Mouse (Mus musculus) frontal cortex, postnatal 36 days (tissue): ENCODE measurements at regions not wholly inside any gene's neighbourhood (a gene's known extent, or its start where the extent isn't known, plus 50 kb on each side); places are given as distances from the start of the nearest gene placed in this dataset.
A peak's percentile ranks its signal among the peaks of the same experiment; 100 is the strongest.
"Not testable (repeated sequence)": the region's sequence is repeated elsewhere in the genome, so short reads cannot be mapped to it uniquely, and the experiment has no call there.

Source experiments
- DNase-seq, 2 experiments: peaks; one replicate each; pipeline ENCODE4 v3.0.0; 2022; ENCODE audit warnings: low spot score in 2 of 2

DNA sequence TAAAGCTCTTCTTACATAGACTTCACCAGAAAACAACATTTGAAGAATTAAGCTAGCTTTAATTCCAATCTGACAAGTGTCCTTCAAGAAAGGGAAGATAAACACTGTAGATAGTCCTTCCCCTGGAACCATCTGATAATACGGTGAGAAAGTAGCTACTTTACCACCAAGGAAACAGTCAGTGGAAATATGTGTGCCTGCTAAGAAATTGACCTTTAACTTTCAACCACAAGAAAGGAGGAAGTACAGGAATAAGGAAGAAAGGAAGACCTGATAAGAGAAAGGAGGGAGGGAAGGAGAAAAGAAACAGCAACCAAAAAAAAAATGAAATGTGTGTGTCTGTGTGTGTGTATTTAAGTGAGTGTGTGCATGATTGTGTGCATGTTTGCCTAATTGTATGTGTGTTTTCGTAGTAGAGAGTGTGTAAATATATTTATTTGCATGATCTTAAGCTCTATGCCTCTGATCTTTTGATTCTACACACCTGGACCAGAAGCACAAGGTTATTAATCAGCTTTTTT lies 831.3 kb downstream of the Pla2g4a start:
- no peak for DNase-seq

DNA sequence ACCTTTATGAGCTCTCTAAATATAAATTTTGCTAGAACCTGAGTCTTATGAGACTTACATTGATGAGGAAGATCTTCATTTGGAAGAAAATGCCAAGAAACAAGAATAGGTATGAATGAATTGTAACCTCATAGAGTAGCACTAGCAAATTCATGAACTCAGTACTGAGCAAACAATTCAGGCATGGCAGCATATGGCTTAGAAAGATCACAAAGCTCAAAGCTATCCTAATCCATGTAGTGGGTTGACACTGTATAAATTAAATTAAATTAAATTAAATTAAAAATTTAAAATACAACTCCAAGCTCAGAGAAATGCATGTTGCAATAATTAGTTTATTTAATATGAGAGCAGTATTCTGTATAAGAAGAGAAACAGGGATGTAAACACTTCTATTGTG lies 832.0 kb downstream of the Pla2g4a start:
- no peak for DNase-seq

DNA sequence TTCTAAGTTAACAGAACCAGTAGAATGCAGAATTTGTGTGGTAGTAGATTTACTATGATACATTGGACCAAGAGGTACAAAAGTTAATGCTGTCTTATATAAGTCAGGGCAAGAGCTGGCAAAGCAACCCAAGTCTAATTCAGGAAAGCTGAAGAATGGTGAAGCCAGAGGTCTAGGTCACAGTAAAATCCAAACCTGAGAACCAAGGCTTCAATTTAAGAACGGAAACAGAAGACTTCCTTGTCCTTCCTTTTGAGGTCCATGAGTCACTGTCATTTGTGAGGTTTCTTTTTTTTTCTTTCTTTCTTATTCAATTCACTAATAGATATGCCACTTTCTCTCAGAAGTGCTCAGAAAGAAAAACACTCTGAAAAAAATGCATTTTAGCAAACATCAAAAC lies 833.4 kb downstream of the Pla2g4a start:
- no peak for DNase-seq

GRCm38 (mm10) chr1:149103396-149103795 lies 857.7 kb downstream of the Pla2g4a start:
- no peak for DNase-seq

DNA sequence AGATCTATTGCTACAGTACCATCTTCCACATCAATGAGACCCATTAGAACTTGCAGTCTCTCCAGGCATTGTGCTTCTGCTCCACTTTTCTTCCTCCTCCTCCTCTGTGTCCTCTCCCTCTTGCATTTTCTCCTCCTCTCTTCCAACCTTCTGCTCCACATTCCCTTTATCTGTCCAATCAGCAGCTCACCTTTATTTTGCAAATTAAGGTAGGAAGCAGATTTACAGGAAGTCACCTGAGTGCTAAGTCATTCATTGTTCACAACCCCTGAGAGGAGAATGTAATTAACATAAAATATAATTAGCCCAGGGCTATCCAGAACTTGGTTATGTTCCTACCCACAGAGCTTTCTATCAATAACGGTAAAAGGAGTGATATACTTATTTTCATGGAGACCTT lies 863.7 kb downstream of the Pla2g4a start:
- DNase-seq: no peak

GRCm38 (mm10) chr1:149074681-149075080 lies 886.4 kb downstream of the Pla2g4a start:
- no peak for DNase-seq

- no peak for DNase-seq
Measured at GRCm38 (mm10) chr1:149069570-149069969, 891.5 kb downstream of the Pla2g4a start.

GRCm38 (mm10) chr1:149063011-149063410 lies 898.1 kb downstream of the Pla2g4a start:
- not testable (repeated sequence) for DNase-seq

- DNase-seq: no peak
Measured at GRCm38 (mm10) chr1:149038188-149038967, 922.7 kb downstream of the Pla2g4a start.

- DNase-seq: no peak
Measured at GRCm38 (mm10) chr1:149028316-149028715, 932.8 kb downstream of the Pla2g4a start.

GRCm38 (mm10) chr1:149021734-149022133 lies 939.4 kb downstream of the Pla2g4a start:
- no peak for DNase-seq

- DNase-seq: no peak
Measured at GRCm38 (mm10) chr1:149021273-149021672, 939.8 kb downstream of the Pla2g4a start.

GRCm38 (mm10) chr1:149014559-149014958 lies 946.5 kb downstream of the Pla2g4a start:
- no peak for DNase-seq

- peak in 1 of 2 experiments; percentile 20 for DNase-seq
Measured at GRCm38 (mm10) chr1:149010767-149011166, 950.3 kb downstream of the Pla2g4a start.

DNA sequence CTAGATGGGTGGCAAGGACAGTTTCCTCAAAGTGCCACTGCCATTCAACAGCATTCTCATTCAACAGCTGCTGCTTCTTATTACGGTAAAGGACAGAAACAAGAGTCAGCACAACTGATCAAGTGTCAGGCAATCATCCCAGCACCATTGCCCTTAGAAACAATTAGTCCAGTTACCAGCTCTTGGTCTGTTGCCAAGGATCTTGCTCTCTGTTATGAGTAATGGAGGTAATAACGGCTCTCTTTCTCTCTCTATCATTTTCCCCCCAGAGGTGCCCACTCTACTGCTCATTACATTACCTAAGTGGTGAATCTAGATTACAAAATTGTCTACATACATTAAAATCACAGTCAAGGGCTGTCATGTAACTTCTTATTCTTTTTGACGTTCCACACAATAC lies 961.0 kb downstream of the Pla2g4a start:
- no peak for DNase-seq

GRCm38 (mm10) chr1:148993586-148993985 lies 967.5 kb downstream of the Pla2g4a start:
- DNase-seq: peak in 1 of 2 experiments; percentile 12

DNA sequence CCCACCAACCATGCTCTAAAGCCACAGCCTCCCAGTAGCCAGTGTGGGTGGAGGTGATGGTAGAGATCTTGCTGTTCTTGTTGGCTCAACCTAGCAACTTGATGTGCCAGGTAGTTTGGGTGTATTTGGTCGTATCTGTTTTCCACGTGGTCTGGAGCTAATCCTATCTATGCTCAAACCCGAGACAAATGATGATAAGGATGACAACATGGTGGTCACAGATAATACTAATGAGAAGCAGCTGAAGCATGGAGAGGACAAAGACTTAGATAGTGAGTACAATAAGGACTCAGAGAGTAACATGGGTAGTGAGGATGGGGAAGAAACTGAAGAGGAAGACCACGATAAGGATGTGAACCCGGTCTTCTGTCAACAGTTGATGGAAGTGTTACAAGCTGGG lies 983.7 kb downstream of the Pla2g4a start:
- DNase-seq: no peak

DNA sequence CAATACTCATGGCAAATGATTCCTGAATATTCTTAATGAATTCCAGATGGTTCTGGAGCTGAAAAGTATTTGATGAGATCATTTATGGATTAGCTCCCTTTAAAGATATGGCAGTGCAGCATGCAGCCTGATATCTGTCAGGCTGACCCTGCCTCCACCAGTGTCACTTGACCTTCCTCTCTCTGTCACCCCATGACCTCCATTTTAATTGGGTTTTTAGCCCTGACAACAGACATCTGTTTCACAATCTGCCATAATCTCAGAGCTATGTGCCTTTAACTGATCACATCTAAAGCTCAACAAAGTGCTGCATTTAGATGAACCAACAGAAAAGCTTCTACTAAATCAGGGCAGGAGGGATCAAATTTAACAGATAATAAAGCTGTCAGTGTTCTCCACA lies 995.7 kb downstream of the Pla2g4a start:
- DNase-seq: no peak

DNA sequence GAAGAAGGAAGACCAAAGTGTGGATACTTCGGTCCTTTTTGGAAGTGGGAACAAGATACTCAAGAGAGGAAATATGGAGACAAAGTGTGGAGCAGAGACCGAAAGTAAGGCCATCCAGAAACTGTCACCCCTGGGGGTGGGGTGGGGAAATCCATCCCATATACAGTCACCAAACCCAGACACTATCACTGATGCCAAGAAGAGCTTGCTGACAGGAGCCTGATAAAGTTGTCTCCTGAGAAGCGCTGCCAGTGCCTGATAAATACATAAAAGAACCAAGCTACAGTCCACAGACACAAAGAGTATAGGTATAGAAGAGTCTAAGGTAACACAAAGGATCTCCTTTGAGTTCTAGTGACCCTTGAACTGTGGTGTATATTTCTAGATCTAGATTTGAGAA lies 1026.7 kb downstream of the Pla2g4a start:
- DNase-seq: no peak

DNA sequence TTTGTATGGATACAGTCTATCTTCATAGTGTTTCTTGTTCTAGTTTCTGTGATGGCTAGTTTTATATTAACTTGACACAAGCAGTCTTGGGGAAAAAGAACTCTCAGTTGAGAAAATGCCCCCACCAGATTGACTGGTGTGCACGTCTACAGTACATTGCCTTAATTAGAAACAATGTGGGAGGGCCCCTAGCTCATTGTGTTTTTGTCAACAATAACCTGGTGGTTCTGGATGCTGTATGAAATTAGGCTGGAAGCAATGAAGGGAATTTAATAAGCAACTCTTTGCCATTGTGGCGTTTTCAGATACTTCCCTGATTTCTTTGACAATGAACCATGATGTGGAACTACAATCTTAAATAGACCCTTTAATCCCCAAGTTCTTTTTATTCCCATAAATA lies 1036.6 kb downstream of the Pla2g4a start:
- DNase-seq: no peak

- no peak for DNase-seq
Measured at GRCm38 (mm10) chr1:148917062-148917461, 1044.0 kb downstream of the Pla2g4a start.

GRCm38 (mm10) chr1:148912819-148913218 lies 1048.3 kb downstream of the Pla2g4a start:
- DNase-seq: no peak

DNA sequence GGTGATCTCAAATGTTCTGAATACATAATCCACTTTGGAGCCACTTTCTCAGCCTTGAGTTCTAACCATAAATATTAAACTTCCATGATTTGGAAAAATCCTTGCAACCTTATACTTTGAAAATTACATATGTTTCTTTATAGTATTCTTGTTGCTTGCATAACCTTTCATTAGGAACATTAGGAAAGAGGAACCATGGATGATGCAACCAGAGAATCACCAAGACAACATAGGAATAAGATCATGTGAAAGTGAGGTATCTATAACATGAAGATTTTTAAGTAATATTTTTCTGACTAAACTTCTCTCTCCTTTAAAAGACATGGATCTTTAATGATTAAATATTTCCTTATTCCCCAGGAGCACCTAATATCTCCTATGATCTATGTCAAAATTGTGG lies 1057.0 kb downstream of the Pla2g4a start:
- no peak for DNase-seq

- DNase-seq: no peak
Measured at GRCm38 (mm10) chr1:148903093-148903492, 1058.0 kb downstream of the Pla2g4a start.
